Mouse (Mus musculus): Measurements from ENCODE around the gene Rere. TPM values are rescaled to one million over a fixed set of nuclear protein-coding genes. Genes with fewer than 3 reads are reported as not detected.
A peak's percentile ranks its signal among the peaks of the same experiment; 100 is the strongest.
"Not testable (repeated sequence)": the region's sequence is repeated elsewhere in the genome, so short reads cannot be mapped to it uniquely, and the experiment has no call there.

Rere gene
- total and polyA plus RNA-seq, 3 experiments: 3.1 to 36.5 (median 8.7) TPM

DNA sequence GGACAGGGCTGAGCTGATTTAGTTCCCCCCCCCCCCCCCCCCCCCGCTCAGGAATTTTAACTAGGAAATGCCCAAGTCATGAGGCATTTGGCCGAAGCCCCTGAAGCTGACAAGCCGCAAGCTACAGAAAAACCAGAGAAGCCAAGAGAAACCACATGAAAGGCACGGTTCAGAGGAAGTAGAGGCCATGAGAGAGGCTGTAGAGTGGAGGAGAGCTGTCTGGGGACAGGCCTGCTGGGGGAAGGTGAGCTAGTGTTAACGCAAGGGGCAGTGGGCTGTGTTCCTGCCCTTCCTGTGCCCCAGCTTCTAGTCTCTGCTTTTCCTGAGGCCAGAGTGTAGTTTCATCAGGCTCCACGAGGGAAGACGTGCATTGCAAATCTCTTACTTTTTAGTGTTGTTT is 11.8 kb upstream of the Rere start:
- DNase-seq (ENCODE audit: extremely low read depth): no peak
- Histone ChIP-seq H3K9me3 (replicated peaks; ENCODE audit: low read length) (no peaks in the 10 kb centered on the region), H3K4me3 (replicated peaks in 1 of 3; ENCODE audit: low read depth in 2 of 3, low read length in 2 of 3, poor library complexity in 1 of 3) (peak overlapping the region in 2 of 3 experiments; percentile 9 to 13), H3K27me3 (replicated peaks) (no peaks in the 10 kb centered on the region), H3K79me2 (replicated peaks; ENCODE audit: control insufficient read depth, extremely low read depth, insufficient read depth, poor library complexity, severe bottlenecking) (no peaks in the 10 kb centered on the region), H3K27ac (ENCODE audit: insufficient read depth, low read depth) (peak overlapping the region; percentile 67), H3K4me1 (ENCODE audit: control insufficient read depth in 1 of 2, insufficient read depth in 2 of 2) (peaks cover 24 to 47% of the 10 kb centered on the region in 2 experiments), H3K36me3 (replicated peaks in 1 of 2; ENCODE audit: control insufficient read depth in 1 of 2, insufficient read depth in 1 of 2, low read length in 1 of 2) (peaks cover 0 to 9% of the 10 kb centered on the region in 2 experiments), H3K9ac (ENCODE audit: insufficient read depth, low read depth) (0 out of 2 replicates have a peak overlapping the region, but pooled peaks have one; percentile 17), H3K4me2 (ENCODE audit: insufficient read depth, low read depth, poor library complexity, severe bottlenecking) (peak overlapping the region; percentile 89)
- in situ Hi-C loops (cut with MboI; ENCODE audit: low pct_ligation_motif_present, low pct_unique_long_range_greater_than_20kb, low sequenced_read_pairs) (loop anchor here (10.0 kb wide), 1 partner anchor 195 kb away; no protein-coding TSS in a partner anchor), dilution Hi-C loops (cut with MboI; ENCODE audit: extremely low pct_ligation_motif_present, extremely low pct_unique_long_range_greater_than_20kb, low sequenced_read_pairs) (no loop called here)
- TF ChIP-seq JUND (conservative IDR thresholded peaks at IDR 0.05; ENCODE audit: low read depth, low read length) (no peak), JUN (IDR thresholded peaks at IDR 0.05; ENCODE audit: insufficient read depth, low read depth, low read length) (no peak), BHLHE40 (IDR thresholded peaks at IDR 0.05; ENCODE audit: low read depth, low read length) (peak; percentile 85), MXI1 (IDR thresholded peaks at IDR 0.05; ENCODE audit: low read depth, low read length) (peak; percentile 17; the same call in 1 of the 2 replicates), CHD2 (IDR thresholded peaks at IDR 0.05; ENCODE audit: low read length) (no peak), CHD1 (IDR thresholded peaks at IDR 0.05; ENCODE audit: low read depth, low read length) (no peak), CTCF (conservative IDR thresholded peaks at IDR 0.05 in 1 of 2, IDR thresholded peaks at IDR 0.05 in 1 of 2; ENCODE audit: low read depth in 2 of 2, low read length in 2 of 2) (no peak), TBP (conservative IDR thresholded peaks at IDR 0.05; ENCODE audit: low read depth, low read length) (no peak), UBTF (IDR thresholded peaks at IDR 0.05; ENCODE audit: low read depth, low read length) (peak; percentile 67; the same call in 1 of the 2 replicates), GABPA (IDR thresholded peaks at IDR 0.05; ENCODE audit: insufficient replicate concordance, low read depth, low read length) (no peak), TCF12 (IDR thresholded peaks at IDR 0.05; ENCODE audit: low read depth, low read length) (peak; percentile 63), ETS1 (conservative IDR thresholded peaks at IDR 0.05; ENCODE audit: low read depth, low read length) (0 out of 2 replicates have a peak, but pooled peaks have one; percentile 42), IRF4 (IDR thresholded peaks at IDR 0.05; ENCODE audit: low read depth, low read length) (peak; percentile 79), MEF2A (IDR thresholded peaks at IDR 0.05; ENCODE audit: borderline replicate concordance, low read depth, low read length) (peak; percentile 42; the same call in 1 of the 2 replicates)

DNA sequence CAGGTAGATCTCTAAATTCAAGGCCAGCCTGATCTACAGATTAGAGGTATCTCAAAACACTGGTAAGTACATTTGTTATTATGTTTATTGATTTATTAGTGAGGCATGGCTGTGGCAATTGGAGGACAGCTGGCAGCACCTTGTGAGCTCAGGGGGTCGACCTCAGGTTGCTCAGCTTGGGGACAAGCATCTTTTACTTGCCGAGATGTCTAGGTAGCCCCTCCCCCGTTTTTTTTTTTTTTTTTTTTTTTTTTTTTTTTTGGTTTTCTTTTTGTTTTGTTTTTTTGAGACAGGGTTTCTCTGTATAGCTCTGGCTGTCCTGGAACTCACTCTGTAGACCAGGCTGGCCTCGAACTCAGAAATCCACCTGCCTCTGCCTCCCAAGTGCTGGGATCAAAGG is 10.7 kb upstream of the Rere start:
- H3K27ac ChIP-seq (ENCODE audit: insufficient read depth, low read depth); H3K9ac ChIP-seq (ENCODE audit: insufficient read depth, low read depth); H3K27me3 ChIP-seq (replicated peaks); DNase-seq (ENCODE audit: extremely low read depth); in situ Hi-C loops (cut with MboI; ENCODE audit: low pct_ligation_motif_present, low pct_unique_long_range_greater_than_20kb, low sequenced_read_pairs); H3K9me3 ChIP-seq (replicated peaks; ENCODE audit: low read length); dilution Hi-C loops (cut with MboI; ENCODE audit: extremely low pct_ligation_motif_present, extremely low pct_unique_long_range_greater_than_20kb, low sequenced_read_pairs); H3K4me3 ChIP-seq (replicated peaks in 1 of 3; ENCODE audit: low read depth in 2 of 3, low read length in 2 of 3, poor library complexity in 1 of 3); H3K4me2 ChIP-seq (ENCODE audit: insufficient read depth, low read depth, poor library complexity, severe bottlenecking); H3K36me3 ChIP-seq (replicated peaks in 1 of 2; ENCODE audit: control insufficient read depth in 1 of 2, insufficient read depth in 1 of 2, low read length in 1 of 2); H3K79me2 ChIP-seq (replicated peaks; ENCODE audit: control insufficient read depth, extremely low read depth, insufficient read depth, poor library complexity, severe bottlenecking): not testable (repeated sequence)
- H3K4me1 ChIP-seq (ENCODE audit: control insufficient read depth in 1 of 2, insufficient read depth in 2 of 2): peaks cover 24 to 47% of the 10 kb centered on the region in 2 experiments
- TF ChIP-seq ZNF384 (IDR thresholded peaks at IDR 0.05; ENCODE audit: low read depth, low read length): peak; percentile 81

Data from CH12.LX (cell line).